Mouse (Mus musculus) mesoderm, embryonic 11.5 days (tissue): Measurements from ENCODE around the gene Tnfsf15.
A peak's percentile ranks its signal among the peaks of the same experiment; 100 is the strongest.

Experiments
- DNase-seq: peaks from one replicate; pipeline ENCODE4 v3.0.0-alpha.2; 2012; ENCODE audit warnings: low read depth, low spot score

The Tnfsf15 gene

DNA sequence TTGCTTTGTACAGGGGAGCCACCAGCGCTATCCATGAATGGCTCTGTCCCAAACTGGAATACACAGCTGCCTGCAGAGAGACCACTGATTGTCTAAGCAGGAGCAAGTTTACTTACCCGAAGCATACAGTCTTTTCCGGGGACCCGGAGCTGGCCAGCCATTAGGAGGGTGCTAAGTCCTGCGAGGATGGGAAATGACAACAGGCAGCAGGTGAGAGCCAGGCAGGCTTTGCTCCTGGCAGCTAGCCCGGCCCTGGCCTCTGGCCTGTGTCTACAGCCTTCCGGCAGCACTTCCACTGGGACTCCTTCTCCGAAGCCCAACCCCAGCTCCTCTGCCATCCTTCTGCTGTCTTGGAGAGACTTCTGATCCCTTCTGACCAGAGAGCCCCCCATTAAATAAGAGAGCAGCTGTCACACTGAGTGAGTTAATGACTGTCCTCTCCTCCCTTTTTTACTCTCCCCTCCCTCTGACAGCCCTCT, at the start of gene Tnfsf15:
Tnfsf15 (minus strand) TSS at position 421 of the 479 bp plus-strand sequence.
- DNase-seq, result no peak

DNA sequence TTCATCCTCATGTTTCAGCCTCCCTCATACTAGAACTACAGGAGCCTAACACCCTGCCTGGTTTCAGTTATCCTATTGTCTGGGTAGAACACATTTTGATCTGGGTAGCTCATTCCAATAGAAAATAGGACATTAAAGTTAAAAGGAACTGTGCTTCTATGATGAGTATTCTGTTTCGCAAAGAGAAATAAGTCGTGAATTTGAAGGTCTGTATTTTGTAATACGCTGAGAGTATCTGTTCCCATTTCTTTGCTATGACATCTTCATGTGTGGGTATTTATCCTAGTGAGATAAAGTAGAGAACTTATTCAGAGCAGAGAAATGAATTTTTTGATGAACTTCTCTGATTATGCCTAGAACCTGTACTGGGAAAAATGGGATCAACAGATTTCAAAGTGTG, 47.4 kb upstream of the Tnfsf15 start:
- no peak for DNase-seq

DNA sequence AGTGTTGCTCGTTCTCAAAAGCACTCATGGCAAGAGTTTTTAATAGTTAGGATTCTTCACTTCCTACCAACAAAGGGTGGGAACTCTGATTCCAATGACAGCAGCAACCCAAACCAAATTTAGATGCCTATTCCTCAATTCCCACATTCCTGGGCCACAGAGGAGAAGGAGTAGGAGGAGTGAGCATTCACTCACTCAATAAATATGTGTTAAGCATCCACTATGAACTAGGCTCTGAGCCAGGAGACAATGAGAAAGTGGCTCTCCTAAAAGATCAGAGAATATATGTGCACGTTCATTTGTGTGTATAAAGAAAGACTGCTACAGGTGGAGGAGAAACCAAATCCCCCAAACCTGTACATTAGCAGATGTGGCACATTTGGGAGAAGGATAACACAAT, 40.6 kb upstream of the Tnfsf15 start:
- DNase-seq, result no peak

DNA sequence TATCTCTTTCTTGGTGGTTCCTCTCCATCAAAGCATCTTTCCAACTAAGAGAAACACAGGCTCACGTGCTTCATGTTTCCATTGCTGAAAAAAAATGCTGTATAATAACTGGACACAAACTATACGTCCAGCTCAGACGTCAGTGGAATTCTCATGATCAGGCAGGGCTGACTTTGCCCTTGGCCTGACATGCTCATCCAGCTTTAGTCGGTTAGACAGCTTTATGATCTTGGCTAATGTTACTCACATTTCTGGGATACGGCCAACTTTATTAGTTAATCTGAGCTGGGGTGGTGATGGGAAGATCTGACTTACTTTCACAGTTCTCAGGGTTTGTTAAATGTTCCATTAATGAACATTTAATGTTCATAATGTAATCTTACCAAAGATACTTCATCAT, 38.9 kb upstream of the Tnfsf15 start:
- DNase-seq, result no peak

DNA sequence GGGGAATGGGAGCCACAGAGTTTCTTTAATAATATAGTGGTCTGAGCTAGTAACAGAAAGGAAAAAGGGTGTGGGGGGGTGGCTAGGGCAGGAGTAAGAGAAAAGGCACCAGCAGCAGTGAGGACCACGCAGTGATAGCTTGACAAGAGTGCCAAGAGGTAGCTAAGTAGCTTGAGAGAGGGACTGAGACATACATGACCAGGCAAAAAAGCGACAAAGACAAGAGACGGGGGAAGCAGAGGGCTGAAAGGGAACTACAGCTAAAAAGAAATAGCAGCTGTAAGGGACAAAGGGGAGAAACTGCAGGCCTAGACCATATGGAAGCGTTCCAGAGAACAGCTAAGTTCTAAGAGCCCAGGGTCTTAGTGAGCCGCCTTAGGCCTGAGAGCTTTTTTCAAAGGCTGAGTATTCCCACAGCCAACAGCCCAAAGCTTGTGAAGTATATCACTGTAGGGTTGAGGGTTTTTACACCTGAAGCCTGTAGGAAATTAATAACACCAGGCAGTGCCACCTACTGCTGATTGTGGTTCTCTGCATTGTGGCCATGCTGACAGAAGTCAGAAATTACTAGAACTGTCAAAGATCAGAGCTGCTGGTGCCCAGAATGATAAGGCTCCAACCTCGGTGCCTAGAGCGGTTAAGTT, 38.2 kb upstream of the Tnfsf15 start:
- DNase-seq, result no peak

DNA sequence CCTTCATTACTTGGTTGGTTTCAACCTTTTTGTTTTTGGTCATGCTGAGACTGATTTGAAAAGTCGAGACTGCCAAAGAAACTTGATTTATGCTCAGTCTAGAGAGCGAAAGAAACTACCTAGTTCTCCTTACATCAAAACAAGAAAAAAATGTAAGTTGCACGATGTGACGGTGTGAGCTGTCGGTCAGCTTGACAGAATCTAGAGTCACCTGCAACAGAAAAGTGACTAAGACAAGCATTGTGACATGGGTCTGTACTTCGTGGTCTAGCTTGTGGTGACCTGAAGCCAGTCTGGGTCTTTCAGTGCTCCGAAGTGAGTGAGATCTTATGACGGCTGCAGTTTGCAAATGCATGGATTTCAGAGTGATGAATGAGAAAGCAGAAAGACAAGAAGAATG, 32.3 kb upstream of the Tnfsf15 start:
- no peak for DNase-seq

DNA sequence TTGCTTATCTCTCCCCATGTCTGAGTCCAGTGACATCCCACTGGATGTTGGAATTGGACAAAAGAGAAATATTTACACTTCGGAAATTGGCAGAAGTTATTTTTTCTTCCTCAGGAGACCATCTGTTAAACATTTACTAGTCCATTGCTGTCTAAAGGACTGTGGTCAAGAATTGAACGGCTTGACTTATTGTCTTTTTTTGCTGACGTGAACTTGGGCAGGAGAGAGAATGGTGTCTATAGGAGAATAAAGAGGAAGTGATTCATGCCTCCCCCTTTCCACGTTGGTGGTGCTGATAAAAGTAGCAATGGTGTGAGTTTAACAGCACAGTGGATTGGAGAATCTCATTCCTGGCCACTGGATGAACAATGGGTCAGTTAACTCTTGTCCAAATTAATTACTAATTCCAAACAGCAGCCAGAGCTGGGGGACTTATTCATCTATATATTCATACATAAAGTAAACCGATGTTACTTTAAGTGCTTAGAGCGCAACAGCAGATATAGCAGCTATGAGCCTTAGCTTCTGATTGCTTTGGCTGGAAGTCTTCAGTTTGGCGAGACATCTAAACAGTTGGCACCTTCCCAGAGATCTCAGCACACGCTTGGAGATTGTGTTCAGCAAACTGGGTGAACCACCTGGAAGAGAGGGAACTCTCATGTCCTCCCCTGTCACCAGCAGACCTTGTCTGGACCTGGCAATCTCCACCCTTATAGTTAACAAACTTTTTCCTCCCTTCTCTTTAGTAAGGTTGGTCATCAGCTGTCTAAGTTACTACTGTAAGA, 28.6 kb upstream of the Tnfsf15 start:
- no peak for DNase-seq

DNA sequence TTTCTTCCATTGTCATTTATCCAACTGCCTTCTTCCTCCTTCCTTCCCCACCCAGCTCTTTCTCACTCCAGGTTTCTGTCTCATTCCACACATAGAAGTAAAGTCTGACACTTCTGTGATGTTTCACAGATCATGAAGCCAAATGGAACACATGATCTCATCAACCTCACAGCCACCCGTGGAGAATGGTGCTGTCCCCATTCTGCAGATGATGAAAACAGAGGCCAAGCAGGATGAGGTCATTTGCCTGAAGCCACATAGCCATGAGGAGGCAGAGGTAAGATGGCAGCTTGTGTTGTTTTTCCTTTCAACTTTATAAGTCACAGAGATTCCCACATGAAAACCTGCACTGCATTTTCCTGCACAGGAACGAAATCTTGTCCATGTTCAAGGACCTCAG, 27.6 kb upstream of the Tnfsf15 start:
- DNase-seq, result no peak

DNA sequence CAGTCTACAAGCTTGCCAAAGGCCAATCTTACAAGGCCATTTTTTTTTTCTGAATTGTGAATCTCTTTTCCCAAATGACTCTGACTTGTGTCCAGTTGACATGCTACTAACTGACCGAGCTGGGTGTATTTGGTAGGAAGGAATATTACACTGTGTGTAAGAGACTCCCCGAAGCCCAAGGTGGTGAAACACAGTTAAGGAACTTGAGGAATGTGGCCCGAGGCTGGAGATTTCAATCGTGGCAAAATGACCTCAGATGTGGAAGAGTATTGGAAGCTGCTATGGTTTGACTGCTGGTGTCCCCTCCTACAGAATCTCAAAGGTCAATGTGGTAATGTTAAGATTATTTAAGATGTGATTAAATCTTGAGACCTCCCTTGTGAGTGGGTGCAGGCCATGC, 26.4 kb upstream of the Tnfsf15 start:
- no peak for DNase-seq

DNA sequence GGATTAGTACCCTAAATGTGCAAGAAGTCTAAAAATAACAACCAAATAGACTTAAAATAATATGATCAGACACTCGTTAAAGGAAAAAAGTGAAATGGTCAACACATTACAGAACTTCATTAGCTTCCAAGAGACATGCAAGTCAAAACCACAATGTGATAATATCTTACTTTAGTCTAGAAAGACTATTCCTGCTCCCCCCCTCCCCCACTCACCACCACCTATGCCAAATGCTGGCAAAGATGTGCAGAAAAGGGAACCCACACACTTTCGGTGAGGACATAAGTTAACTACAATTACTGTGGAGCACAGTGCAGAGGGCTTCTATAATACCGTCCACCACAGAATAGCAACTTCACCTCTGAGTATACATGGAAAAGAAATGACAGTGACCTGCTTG, 24.2 kb upstream of the Tnfsf15 start:
- DNase-seq, result no peak

DNA sequence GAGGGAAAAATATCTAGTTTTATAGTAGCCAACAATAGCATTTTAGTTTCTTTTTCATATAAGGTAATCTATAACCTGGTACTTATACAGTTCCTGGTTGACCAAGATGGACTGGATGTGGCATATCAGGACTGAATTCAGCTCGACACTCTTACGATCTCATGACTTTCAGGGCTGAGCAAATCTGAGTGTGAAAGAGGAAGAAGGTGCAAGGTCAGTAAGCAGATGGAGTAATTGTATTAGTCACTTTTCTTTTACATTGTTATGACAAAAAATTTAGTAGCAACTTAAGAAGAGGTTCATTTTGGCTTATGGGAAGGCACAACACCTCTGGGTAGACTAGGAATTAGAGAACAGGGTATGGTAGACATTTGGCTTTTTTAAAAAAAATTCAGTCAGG, 20.1 kb upstream of the Tnfsf15 start:
- DNase-seq, result no peak

DNA sequence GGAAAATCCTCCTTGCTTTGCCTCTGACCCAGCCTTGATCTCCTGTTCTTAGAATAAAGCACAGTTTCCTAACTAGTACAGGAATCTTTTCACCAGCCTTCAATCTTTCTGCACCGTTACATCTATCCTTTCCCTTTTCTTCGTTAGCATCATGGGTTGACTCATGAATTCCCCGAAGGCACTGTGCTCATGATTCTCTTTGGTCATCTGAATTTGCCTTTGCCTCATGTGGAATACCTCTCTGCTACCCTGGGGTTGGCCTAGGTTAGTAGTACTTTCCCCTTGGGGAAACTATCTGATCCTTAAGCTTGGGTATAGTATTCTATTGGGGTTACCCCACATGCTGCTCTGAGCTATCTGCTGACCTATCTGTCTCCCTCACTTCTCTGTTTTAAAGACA, 15.0 kb upstream of the Tnfsf15 start:
- no peak for DNase-seq

DNA sequence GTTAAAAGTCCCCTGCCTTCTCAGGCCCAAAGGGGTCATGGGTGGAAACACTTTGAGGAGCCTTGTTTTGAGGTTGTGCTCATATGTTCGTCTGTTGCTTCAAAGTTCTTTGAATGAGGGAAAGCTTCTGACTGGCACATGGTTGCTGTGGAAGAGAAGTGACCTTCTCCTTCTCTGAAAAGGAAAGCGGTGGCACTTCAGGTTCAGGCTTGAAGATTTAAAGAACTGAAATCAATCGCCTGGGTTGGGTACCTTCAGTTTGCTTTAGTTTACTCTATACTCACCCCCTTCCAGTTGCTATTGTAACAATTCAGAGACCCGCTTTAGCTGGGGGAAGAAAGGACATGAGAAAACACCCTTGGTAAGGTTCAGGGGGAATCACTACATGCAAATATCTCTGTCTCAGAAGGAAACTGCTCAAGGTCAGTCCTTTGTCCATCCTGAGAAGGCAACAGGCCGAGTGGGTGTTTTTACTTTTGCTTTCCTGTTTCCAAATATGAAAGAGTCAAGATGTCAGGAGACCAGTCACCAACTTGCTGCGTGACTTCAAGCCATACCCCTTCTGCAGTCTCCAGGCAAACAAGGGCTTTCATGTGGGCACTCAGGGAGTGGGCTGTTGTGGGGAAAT, 12.7 kb upstream of the Tnfsf15 start:
- no peak for DNase-seq

DNA sequence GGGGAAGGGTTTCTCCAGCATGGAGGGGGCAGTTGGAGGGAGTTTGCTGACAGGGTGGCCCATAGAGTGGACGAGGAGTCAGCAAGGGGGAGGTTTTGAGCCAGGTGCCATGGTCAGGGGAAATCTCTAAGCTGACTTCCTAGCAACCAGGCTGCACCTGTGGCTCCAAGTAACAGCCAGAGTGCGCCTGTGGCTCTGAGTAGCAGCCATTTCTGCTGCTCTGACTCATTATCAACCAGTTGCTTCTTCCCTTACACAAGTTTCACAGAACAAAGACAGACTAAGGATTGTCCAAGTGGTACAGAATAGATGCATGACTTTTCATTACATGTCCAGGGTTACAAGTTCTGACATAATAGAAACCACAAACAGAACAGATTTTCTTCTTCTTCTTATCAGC, 11.2 kb upstream of the Tnfsf15 start:
- no peak for DNase-seq

DNA sequence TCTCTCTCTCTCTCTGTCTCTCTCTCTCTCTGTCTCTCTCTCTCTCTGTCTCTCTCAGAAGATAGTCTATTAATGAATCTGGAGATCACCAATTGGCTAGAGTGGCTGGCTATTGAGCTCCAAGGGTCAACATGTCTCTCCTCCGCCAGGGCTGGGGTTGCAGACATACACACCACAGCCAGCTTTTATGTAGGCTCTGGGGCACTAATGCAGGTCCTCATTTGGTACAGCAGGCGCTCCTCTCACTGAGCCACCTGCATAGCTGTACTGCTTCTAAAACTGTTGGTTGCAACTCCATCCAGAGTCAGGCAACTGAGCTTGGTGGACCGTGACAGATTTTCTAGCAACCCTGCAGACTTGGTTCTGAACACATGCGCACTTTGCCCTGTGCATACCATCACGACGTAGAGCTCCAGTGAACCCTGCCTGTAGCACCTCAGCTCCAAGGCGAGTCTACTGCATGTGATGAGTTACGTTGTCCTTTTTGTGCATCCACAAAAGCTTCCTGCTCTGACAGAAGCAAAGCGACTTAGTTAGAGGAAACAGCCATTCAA, 9.6 kb upstream of the Tnfsf15 start:
- no peak for DNase-seq

DNA sequence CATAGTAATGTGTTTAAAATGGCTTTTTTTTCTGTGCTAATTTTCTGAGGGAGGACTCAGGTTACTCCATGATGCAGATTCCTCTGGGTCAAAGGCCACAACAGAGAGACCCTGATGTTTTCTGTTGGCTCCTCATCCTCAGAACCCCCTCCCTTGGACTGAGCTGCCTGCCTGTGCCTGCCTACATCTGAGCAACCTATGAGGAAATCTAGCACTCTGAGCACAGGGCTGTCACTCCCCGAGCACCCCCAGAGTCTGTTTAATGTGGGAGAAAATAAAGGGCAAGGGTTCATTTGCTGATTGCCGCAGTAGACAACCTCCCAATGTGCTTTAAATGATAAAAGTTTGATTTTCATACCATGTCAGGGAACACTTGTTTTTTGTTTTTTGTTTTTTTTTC, 8.9 kb upstream of the Tnfsf15 start:
- DNase-seq, result no peak

DNA sequence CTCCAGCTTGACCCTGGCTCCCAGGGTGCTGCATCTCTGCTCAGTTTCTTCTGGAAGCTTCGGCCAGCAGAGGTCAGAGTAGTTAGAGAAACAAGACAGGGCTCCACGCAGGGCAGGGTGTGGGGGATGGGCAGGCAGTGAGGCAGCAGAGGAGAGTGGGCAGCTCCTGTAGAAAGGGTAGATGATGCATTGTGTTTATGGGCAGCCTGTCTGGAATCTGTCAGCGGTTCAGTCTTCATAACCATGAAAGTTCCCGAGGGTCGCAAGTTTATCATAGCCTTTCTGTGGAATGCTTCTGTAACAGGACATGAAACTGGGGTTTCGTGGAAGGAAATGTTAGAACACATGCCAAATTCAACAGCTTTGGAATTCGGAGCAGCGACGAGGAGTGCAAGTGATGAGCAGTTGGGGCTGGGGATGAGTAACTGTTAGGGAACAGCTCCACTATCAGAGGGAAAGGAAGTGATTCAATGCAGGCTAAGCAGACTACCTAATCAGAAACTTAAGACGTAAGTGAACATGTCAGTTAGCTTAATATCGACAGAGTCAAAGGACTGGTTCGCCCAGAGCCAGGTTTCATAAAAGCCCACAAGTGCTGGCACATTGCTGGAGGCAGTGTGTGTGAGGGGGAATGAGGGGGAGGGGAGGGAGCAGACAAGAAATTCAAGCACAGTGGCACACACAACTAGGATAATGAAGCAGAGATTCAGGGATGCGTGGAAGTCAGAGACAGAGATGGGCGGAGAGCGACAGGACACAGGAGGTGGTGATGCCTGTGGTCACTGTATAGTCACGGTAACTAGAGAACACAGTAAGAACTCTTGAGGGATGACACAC, 8.0 kb upstream of the Tnfsf15 start:
- DNase-seq, result peak; percentile 32

DNA sequence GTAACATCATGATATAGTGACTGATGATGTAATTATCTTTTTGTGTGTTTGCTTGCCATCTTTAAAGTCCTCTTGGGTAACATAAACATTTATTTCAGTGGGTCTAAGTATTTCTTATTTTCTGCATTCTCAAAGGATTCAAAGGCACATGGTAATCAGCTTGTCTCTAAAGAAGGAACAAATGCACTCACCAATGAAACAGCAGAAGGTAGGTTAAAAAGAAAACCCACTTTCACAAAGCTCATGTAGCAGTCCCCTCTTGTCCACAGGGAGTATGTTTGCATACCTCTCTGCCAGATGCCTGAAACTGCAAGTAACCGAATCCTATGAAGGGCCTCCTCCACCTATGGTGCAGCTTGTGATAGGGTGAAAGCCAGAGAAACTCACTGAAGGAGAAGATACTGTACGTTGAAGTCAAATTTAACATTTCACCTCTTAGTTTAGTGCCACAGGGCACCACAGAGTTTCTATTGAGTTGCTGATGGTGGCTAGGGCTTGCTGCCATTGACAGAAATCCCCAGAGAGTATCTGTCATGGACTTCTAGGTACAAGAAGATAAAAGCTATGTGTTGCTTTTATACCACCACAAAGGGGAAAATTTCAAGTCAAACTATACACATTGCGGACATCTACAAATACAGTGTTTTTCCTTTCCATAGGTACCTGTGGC, 3.3 kb upstream of the Tnfsf15 start:
- no peak for DNase-seq

DNA sequence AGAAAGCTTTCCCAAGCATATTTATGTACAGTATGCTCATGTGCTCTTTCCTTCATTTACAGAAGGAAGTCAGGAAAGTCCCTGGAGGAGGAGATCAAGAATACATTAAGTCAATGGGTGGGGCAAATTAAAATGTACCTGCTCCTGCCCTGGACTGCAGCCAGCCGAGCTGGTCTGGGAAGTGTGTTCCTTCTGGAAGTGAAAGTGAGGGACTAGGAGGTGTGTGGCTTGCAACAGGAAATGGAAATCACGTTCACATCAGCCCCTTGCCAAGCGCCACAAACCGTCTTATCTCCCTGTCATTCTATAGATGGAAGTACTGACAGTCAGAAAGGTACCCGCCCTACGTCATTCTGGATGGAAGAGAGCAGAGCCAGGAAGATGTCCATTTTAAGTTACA, 358 bp upstream of the Tnfsf15 start:
- no peak for DNase-seq

DNA sequence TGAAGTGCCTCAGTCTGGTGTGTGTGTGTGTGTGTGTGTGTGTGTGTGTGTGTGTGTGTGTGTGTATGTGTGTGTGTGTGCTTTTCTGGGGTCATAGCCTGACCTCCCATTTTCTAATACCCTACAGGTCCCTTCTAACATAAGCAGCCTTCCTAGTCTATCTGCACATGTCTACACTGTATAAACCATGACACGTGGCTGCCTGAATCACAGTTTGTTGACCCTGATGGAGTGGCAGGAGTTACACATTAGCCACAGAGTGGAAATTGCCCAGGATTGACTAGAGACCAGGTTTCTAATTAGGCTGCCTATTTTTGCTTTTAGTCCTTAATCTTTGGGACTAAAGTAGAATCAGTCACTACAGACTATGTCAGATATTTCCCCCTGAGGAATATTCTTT, 1.3 kb downstream of the Tnfsf15 start:
- no peak for DNase-seq

DNA sequence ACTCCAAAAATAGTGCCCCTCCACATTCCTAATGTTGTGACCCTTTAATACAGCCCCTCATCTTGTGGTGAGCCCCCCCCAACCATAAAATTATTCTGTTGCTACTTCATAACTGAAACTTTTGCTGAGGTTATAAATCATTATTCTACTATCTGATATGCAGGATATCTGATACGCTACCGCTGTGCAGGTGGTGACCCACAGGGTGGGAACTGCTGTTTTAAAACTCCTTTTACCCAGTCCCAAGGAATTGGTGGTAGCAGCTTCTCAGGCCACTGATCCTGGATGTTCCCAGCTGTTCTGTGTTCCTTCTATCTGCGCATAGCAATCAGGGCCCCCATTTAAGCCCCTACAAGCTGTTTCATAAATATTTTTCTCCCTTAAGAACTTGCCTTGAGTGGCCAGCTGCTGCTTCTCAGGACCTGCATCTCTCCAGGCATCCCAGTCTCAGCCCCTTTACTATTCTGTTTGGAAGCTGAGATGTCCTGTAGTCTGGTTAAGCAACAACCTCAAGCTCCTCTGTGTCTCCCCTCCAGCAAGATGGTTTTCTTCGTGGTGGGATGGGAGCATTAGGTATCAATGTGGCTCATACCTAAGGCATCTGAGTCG, 2.0 kb downstream of the Tnfsf15 start:
- DNase-seq, result no peak
